Mouse (Mus musculus): ENCODE measurements around the gene Zmat5. TPM values are rescaled to one million over a fixed set of nuclear protein-coding genes. Genes with fewer than 3 reads are reported as not detected.
A peak's percentile ranks its signal among the peaks of the same experiment; 100 is the strongest.

Zmat5 gene
- polyA plus RNA-seq (2012; fragmentation: generic; extraction: Trizol) = 41.5 TPM
- long read RNA-seq, experiment 1, transcript Zmat5-201 (6 exons, 792 nt) = major isoform, 15 of 51 reads
- long read RNA-seq, experiment 1, partial matches to known transcripts = 14 of 51 reads
- long read RNA-seq, experiment 1, other reads (novel, unspliced or antisense) = 22 of 51 reads
- long read RNA-seq, experiment 2, partial matches to known transcripts = 0 of 2 reads
- long read RNA-seq, experiment 2, other reads (novel, unspliced or antisense) = 2 of 2 reads

DNA sequence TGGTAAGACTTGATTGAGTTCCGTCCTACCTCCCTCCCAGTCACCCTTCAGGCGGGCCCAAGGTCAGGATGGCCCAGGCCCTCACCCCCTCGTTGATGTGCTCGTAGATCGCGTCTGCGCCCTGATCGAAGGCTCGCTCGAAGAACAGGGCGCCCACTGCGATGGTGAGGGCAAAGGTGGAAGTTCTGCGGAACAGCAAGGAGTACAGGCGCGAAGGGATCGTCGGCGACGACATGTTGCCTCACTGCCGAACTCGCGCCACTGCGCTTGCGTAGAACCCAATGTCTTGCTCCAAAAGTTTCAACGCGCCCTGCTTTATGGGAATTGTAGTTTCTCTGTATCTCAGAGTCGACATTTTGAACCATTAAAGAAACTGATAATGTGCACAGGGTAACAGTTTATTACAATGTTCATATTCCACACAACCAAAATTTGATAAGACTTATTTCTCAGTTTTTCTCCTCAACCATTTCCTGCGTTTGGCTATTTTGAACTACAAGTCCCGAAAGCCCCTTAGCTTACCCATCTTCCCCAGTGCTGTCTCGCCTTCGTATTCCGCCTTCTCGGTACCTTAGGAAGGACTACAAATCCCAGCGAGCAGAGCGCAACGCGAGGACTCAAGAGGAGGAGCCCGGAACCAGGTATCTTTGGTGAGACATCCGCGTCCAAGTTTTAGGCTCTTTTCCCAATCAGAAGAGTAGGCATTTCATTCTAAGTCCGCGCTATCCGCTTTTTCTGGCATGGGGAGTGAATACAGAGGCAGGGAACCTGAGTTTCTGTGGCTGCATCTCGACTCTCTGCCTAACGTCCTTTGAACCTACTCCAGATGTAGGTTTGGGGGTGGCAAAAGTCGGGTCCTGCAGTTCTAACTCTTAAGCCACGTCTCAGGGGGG lies at the start of gene Zmat5, which contains the start of gene Uqcr10:
Zmat5 (plus strand) TSS at position 607 of the 893 bp plus-strand sequence.
Uqcr10 (minus strand) TSS at position 271 of the 893 bp plus-strand sequence.
- Histone ChIP-seq H3K36me3 (ENCODE audit: control insufficient read depth, insufficient read depth) (peaks cover 17% of the 10 kb centered on the region), H3ac (ENCODE audit: control insufficient read depth, insufficient read length, low read depth) (peak within 1 kb of the TSS; percentile 93)
- TF ChIP-seq CEBPB (IDR thresholded peaks at IDR 0.05; ENCODE audit: low read depth) (peak; percentile 56), MAX (IDR thresholded peaks at IDR 0.05) (peak; percentile 66), USF1 (IDR thresholded peaks at IDR 0.05; ENCODE audit: low read depth) (no peak)

GRCm38 (mm10) chr11:4659818-4660217 lies 44.7 kb upstream of the Zmat5 start:
- Histone ChIP-seq H3K4me3 (ENCODE audit: insufficient read depth, poor library complexity, severe bottlenecking) (no peak overlapping the region), H3K79me2 (ENCODE audit: control insufficient read depth, insufficient read depth) (no peaks in the 10 kb centered on the region), H3K27me3 (ENCODE audit: control insufficient read depth, insufficient read depth, insufficient read length) (no peaks in the 10 kb centered on the region), H3K79me3 (ENCODE audit: low read depth) (no peaks in the 10 kb centered on the region), H3ac (ENCODE audit: control insufficient read depth, insufficient read length, low read depth) (no peak overlapping the region), H3K36me3 (ENCODE audit: control insufficient read depth, insufficient read depth) (peaks cover 45% of the 10 kb centered on the region)
- TF ChIP-seq MYOD1 (IDR thresholded peaks at IDR 0.05; ENCODE audit: control insufficient read depth, insufficient read length, low read depth) = no peak
- no peak for TF ChIP-seq CTCF (IDR thresholded peaks at IDR 0.05; ENCODE audit: control insufficient read depth, insufficient read depth, insufficient read length)
- no peak for TF ChIP-seq USF1 (IDR thresholded peaks at IDR 0.05; ENCODE audit: low read depth)
- TF ChIP-seq CEBPB (IDR thresholded peaks at IDR 0.05; ENCODE audit: low read depth) = peak; percentile 43

More for the DNA sequence above, at the start of gene Zmat5, which contains the start of gene Uqcr10:
- Histone ChIP-seq H3K79me3 (ENCODE audit: low read depth) (peaks cover 19% of the 10 kb centered on the region), H3K4me3 (ENCODE audit: insufficient read depth, poor library complexity, severe bottlenecking) (peak within 1 kb of the TSS; percentile 68), H3K27me3 (ENCODE audit: control insufficient read depth, insufficient read depth, insufficient read length) (no peaks in the 10 kb centered on the region), H3K79me2 (ENCODE audit: control insufficient read depth, insufficient read depth) (peaks cover 28% of the 10 kb centered on the region)

DNA sequence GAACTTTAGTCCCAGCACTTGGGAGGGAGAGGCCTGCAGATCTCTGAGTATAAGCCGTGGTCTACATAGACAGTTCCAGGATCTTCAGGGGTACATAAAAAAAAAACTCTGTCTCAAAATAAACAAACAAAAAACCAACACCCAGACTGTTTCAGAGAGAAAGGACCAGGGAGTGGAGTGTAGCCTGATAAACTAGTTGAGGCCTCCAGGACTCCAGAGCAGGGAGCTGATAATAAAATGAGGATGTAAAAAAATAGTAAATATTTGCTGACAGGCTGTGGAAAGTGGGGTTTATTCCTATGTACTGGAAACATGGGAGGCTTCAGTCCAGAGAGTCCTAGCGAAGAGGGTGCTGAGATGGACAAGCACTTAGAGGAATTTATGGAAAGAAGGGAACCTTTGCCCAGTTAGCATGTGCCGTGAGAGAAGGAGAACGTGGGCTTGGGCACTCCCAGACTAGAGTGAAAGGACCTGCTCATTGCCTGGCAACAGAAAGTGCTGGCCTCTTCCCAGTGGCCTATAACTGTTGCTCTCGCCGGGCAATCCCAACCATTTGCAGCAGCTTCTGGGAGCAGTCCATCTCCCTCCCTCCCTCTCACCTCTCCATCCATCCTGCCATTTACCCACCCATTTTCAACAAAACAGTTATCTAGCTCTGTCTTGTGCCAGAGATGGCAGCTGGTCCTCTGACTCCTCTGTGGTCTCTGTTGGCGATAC lies 44.0 kb upstream of the Zmat5 start:
- Histone ChIP-seq H3K4me3 (ENCODE audit: insufficient read depth, poor library complexity, severe bottlenecking) (no peak overlapping the region), H3K36me3 (ENCODE audit: control insufficient read depth, insufficient read depth) (peaks cover 38% of the 10 kb centered on the region), H3ac (ENCODE audit: control insufficient read depth, insufficient read length, low read depth) (no peak overlapping the region), H3K27me3 (ENCODE audit: control insufficient read depth, insufficient read depth, insufficient read length) (no peaks in the 10 kb centered on the region), H3K79me2 (ENCODE audit: control insufficient read depth, insufficient read depth) (no peaks in the 10 kb centered on the region), H3K79me3 (ENCODE audit: low read depth) (no peaks in the 10 kb centered on the region)
- TF ChIP-seq USF1 (IDR thresholded peaks at IDR 0.05; ENCODE audit: low read depth) (no peak), MAX (IDR thresholded peaks at IDR 0.05) (no peak), FOSL1 (IDR thresholded peaks at IDR 0.05; ENCODE audit: insufficient read depth, low read length, poor library complexity, severe bottlenecking) (no peak), MYOD1 (IDR thresholded peaks at IDR 0.05; ENCODE audit: control insufficient read depth, insufficient read length, low read depth) (peak; percentile 9), CTCF (IDR thresholded peaks at IDR 0.05; ENCODE audit: control insufficient read depth, insufficient read depth, insufficient read length) (no peak)

DNA sequence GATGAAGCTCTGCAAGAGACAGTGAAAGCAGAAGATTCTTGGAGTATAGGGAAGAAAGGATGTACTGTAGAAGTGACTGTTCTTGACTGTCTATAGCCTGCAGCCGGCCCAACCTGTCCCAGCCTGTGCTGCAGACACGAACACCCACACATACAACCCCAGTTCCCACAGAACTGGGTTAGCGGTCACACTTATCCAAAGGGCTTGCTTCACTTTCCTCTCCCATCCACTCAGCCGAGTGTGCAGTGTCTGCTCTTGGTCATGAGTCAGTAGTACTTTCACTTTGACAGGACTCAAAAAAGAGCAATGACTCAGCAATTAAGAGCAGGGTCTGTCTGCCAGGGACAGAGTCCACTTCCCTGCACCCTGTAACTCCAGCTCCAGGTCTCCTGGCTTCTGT lies 43.2 kb upstream of the Zmat5 start:
- H3K79me2 ChIP-seq (ENCODE audit: control insufficient read depth, insufficient read depth) = no peaks in the 10 kb centered on the region
- H3ac ChIP-seq (ENCODE audit: control insufficient read depth, insufficient read length, low read depth) = no peak overlapping the region
- no peaks in the 10 kb centered on the region for H3K27me3 ChIP-seq (ENCODE audit: control insufficient read depth, insufficient read depth, insufficient read length)
- no peaks in the 10 kb centered on the region for H3K79me3 ChIP-seq (ENCODE audit: low read depth)
- peak; percentile 71 for TF ChIP-seq FOSL1 (IDR thresholded peaks at IDR 0.05; ENCODE audit: insufficient read depth, low read length, poor library complexity, severe bottlenecking)
- TF ChIP-seq USF1 (IDR thresholded peaks at IDR 0.05; ENCODE audit: low read depth) = no peak
- peak; percentile 66 for TF ChIP-seq CEBPB (IDR thresholded peaks at IDR 0.05; ENCODE audit: low read depth)
- no peak for TF ChIP-seq MYOD1 (IDR thresholded peaks at IDR 0.05; ENCODE audit: control insufficient read depth, insufficient read length, low read depth)
- no peak for TF ChIP-seq CTCF (IDR thresholded peaks at IDR 0.05; ENCODE audit: control insufficient read depth, insufficient read depth, insufficient read length)
- H3K36me3 ChIP-seq (ENCODE audit: control insufficient read depth, insufficient read depth) = peaks cover 36% of the 10 kb centered on the region
- no peak overlapping the region for H3K4me3 ChIP-seq (ENCODE audit: insufficient read depth, poor library complexity, severe bottlenecking)

GRCm38 (mm10) chr11:4661871-4662495 lies 42.5 kb upstream of the Zmat5 start:
- Histone ChIP-seq H3ac (ENCODE audit: control insufficient read depth, insufficient read length, low read depth) (no peak overlapping the region), H3K36me3 (ENCODE audit: control insufficient read depth, insufficient read depth) (peaks cover 36% of the 10 kb centered on the region), H3K79me3 (ENCODE audit: low read depth) (no peaks in the 10 kb centered on the region), H3K4me3 (ENCODE audit: insufficient read depth, poor library complexity, severe bottlenecking) (no peak overlapping the region), H3K79me2 (ENCODE audit: control insufficient read depth, insufficient read depth) (no peaks in the 10 kb centered on the region), H3K27me3 (ENCODE audit: control insufficient read depth, insufficient read depth, insufficient read length) (no peaks in the 10 kb centered on the region)
- TF ChIP-seq MYOG (IDR thresholded peaks at IDR 0.05; ENCODE audit: control insufficient read depth, extremely low read depth, insufficient read length) (no peak), FOSL1 (IDR thresholded peaks at IDR 0.05; ENCODE audit: insufficient read depth, low read length, poor library complexity, severe bottlenecking) (no peak), USF1 (IDR thresholded peaks at IDR 0.05; ENCODE audit: low read depth) (no peak), MAX (IDR thresholded peaks at IDR 0.05) (no peak), CTCF (IDR thresholded peaks at IDR 0.05; ENCODE audit: control insufficient read depth, insufficient read depth, insufficient read length) (no peak)

All from C2C12 (cell line).